Mouse (Mus musculus): Measurements from ENCODE around the gene Olfr1364.
A peak's percentile ranks its signal among the peaks of the same experiment; 100 is the strongest.

Gene Olfr1364

GRCm38 (mm10) chr13:21581659-21582058 lies at the start of gene Olfr1364:
Gene Olfr1364, minus strand, starts transcription at chr13:21581759.
- DNase-seq (ENCODE audit: low read depth, low spot score) = no peak

DNA sequence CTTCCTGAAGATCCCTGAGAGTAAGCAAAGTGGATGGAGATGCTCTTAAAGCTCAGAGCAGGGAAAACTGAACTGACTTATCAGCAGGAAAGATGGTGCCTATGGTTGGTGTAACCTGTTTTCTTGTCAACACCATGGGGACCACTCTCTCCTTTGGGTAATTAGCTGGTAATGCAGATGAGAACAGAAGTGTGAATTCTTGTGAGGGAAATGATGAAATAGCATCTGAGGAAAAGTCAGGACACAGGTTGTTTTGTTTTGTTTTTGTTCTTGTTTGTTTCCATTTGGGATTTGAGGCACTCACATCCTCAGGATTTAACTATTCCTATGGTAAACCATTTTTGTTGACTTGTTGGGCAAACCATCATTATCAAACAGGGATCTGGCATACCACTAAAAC lies 32.4 kb upstream of the Olfr1364 start, which contains the start of gene Olfr1362:
TSS of gene Olfr1362 (minus strand) at position 101 of the 400 bp plus-strand sequence.
- no peak for DNase-seq (ENCODE audit: low read depth, low spot score)

DNA sequence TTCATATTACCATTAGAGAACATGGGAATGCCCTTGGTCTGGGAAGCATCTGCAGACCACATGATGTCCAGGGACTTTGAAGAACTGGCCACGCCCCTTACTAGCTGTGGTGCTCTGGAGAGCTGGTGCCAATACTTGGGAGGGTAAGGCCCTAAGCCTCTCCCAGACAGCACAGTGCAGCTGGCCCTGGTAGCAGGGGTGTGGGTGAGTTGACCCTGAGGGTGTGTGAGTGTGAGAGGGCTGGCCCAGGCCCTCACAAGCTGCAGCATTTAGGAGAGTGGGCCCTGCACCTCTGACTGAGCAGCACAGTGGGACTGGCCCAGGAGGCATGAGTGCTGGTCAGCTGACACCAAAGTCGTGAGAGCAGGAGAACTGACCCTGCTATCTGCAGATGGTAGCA lies 10.1 kb upstream of the Olfr1364 start:
- DNase-seq (ENCODE audit: low read depth, low spot score) = no peak

DNA sequence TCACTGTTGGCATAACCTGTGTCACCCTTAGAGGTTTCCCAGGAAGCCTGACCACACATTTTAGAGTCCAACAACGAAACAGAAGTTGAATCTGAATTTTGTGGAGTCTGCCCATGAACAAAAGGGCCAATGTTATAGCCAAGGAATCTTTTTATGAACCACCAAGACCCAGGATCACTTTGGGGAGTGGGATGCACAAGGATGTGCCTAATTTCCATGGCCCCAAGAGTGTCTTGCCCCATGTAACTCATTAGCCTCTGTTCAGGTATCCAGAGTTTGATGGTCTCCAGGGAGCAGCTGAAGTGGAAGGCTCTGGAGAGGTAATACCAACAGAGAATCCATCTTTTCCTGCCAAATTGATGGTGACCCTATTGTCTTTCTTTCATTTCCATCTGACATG lies 21.8 kb downstream of the Olfr1364 start, which contains the start of gene Olfr1535:
TSS of gene Olfr1535 (minus strand) at position 101 of the 400 bp plus-strand sequence.
- no peak for DNase-seq (ENCODE audit: low read depth, low spot score)

DNA sequence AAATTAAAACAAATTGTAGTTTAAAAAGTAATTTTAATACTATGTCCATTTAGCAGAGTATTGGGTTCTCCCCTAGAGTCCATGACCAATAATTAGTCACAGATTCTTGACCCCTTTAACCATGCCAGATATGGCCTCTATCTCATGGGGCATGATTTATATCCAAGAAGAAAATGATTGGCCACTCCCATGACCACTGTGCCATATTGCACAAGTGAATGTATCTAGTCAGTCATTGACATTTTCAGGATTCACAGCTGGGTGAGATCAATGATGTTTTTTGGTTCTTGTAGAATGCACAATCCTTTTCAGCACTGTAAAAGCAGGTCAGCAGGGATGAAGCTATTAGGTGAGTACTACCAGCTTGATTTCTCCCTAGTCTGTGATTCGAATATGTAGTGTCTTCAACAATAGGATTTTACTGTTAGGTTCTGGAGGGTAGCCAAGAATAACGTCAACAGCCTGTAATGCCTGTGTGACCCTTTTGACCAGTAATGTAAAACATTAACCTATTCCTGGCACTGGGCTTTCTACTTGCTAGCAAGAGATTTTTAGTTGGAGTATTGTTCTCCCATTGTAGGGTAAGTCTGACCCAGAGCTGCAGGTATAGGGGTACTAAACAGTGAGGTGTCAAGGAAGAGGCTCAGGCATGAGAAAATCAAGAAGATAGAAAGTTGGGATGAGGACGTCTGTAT lies 31.0 kb downstream of the Olfr1364 start:
- no peak for DNase-seq (ENCODE audit: low read depth, low spot score)

DNA sequence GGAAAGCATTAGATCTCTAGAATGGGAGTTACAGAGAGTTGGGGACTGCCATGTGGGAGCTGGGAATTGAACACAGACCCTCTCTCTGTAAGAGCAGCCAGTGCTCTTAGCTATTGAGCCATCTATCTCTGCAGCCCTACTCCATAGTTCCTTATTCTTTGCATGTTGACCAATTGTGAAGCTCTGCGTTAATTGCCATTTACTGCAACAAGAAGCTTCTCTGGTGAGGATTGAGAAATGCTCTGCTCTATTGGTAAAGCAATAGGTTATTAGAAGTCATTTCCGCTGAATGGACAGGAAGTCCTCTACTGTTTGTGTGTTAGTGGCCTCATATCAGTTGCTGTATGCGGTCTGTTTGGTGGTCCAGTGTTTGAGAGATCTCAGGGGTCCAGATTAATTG lies 32.1 kb downstream of the Olfr1364 start:
- no peak for DNase-seq (ENCODE audit: low read depth, low spot score)

GRCm38 (mm10) chr13:21542708-21543107 lies 38.9 kb downstream of the Olfr1364 start, which contains the start of gene Olfr1366:
Gene Olfr1366, minus strand, starts transcription at chr13:21542808.
- DNase-seq (ENCODE audit: low read depth, low spot score) = no peak

- DNase-seq (ENCODE audit: low read depth, low spot score) = peak; percentile 82
Measured at GRCm38 (mm10) chr13:21530781-21531201, 50.8 kb downstream of the Olfr1364 start, which contains the start of gene Zkscan8. Gene Zkscan8, minus strand, starts transcription at chr13:21531120.

DNA sequence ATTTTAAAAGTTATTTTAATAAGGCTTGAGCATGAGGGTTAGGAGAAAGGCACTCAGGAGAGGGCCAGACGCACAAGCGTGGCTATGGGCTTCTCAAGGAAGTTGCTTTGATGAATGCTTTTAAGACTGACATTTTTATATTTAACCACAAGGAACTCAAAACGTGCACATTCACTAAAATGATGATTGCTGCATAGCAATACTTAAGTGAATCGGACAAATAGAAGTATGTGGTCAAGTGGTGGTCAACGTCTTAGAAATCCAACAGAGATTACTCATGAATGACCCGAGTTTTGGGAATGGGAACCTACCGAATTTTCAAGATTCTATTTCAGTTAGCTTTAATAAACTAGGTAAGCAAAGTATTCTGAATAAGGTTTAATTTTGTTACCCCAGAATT lies 51.4 kb downstream of the Olfr1364 start:
- no peak for DNase-seq (ENCODE audit: low read depth, low spot score)
